Mouse (Mus musculus): ENCODE measurements around the gene Jup.

- no peak for TF ChIP-seq CTCF (IDR thresholded peaks at IDR 0.05; ENCODE audit: borderline replicate concordance, insufficient read depth, low read length)
- peak; percentile 87 for TF ChIP-seq POLR2A (IDR thresholded peaks at IDR 0.05; ENCODE audit: low read depth, low read length)
These were observed 77.9 kb downstream of the Jup start, which contains the start of gene Eif1 for GRCm38 (mm10) chr11:100319492-100320171.
